Mouse (Mus musculus) spleen, postnatal 10 days (tissue): ENCODE measurements around the gene Tomm40l.
A peak's percentile ranks its signal among the peaks of the same experiment; 100 is the strongest.

ENCODE experiments used
- DNase-seq, 2 experiments: peaks; one replicate each; pipeline ENCODE4 v3.0.0; 2021 to 2022; ENCODE audit warnings: low spot score in 2 of 2

The Tomm40l gene

GRCm38 (mm10) chr1:171229750-171230149 is 7.4 kb upstream of the Tomm40l start:
- no peak for DNase-seq

- no peak for DNase-seq
Measured at GRCm38 (mm10) chr1:171227879-171228278, 5.6 kb upstream of the Tomm40l start.

GRCm38 (mm10) chr1:171226780-171227179 is 4.5 kb upstream of the Tomm40l start:
- no peak for DNase-seq

- DNase-seq: no peak
Measured at GRCm38 (mm10) chr1:171224857-171225256, 2.5 kb upstream of the Tomm40l start, which contains the start of gene Apoa2. TSS of gene Apoa2 (plus strand) at chr1:171225054.

GRCm38 (mm10) chr1:171223796-171224195 is 1.5 kb upstream of the Tomm40l start:
- no peak for DNase-seq

GRCm38 (mm10) chr1:171223168-171223567 is 854 bp upstream of the Tomm40l start:
- DNase-seq: no peak

GRCm38 (mm10) chr1:171221281-171222193 is 777 bp downstream of the Tomm40l start:
- DNase-seq: peak in 1 of 2 experiments; percentile 39

- peak; percentile 80 to 91 for DNase-seq
Measured at GRCm38 (mm10) chr1:171220871-171221270, 1.4 kb downstream of the Tomm40l start.

- DNase-seq: no peak
Measured at GRCm38 (mm10) chr1:171216241-171216955, 5.9 kb downstream of the Tomm40l start.

GRCm38 (mm10) chr1:171213801-171214496 is 8.4 kb downstream of the Tomm40l start, which contains the start of gene Nr1i3:
TSS of gene Nr1i3 (plus strand) at chr1:171213970.
- no peak for DNase-seq

GRCm38 (mm10) chr1:171212854-171213253 is 9.5 kb downstream of the Tomm40l start:
- DNase-seq: no peak

GRCm38 (mm10) chr1:171209409-171209808 is 12.9 kb downstream of the Tomm40l start:
- no peak for DNase-seq

GRCm38 (mm10) chr1:171205704-171206493 is 16.4 kb downstream of the Tomm40l start:
- DNase-seq: no peak

GRCm38 (mm10) chr1:171204249-171204644 is 18.1 kb downstream of the Tomm40l start:
- DNase-seq: no peak

- DNase-seq: no peak
Measured at GRCm38 (mm10) chr1:171203471-171204248, 18.7 kb downstream of the Tomm40l start.

- no peak for DNase-seq
Measured at GRCm38 (mm10) chr1:171200769-171201168, 21.5 kb downstream of the Tomm40l start.

- no peak for DNase-seq
Measured at GRCm38 (mm10) chr1:171199532-171199931, 22.8 kb downstream of the Tomm40l start.

- DNase-seq: no peak
Measured at GRCm38 (mm10) chr1:171195887-171196397, 26.4 kb downstream of the Tomm40l start, which contains the start of gene Pcp4l1. TSS of gene Pcp4l1 (minus strand) at chr1:171196268.

GRCm38 (mm10) chr1:171195046-171195822 is 27.1 kb downstream of the Tomm40l start:
- DNase-seq: no peak
